ENCODE assay signal across 9 mouse cellular contexts in the genomic region with DNA sequence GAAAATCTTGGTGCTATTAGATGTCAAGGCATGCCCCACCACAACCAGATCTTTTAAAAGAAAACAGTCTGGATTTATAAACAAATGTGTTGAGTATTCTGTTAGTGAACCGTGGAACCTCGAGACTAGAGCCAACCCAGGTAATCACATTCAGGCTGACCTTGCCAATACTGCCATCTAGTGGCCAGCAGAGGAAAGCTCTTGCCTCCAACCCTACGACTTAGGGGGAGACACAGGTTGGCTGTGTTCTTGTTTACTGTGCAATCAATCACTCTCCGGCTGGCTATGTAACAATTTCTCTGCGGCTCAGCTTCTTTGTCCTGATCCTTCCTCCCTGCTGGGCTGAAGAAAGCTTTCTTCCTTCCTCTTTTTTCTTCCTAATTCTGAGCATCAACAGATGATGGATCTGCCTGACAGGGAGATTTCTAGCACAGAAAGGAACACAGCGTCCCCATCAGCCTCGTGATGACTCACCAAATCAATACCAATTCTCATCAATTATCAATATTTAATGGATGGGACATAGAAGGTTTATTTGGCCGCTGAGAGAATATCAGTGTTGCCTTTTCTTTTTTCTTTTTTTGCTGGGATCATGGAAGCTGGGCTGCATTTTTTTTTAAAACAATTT. TPM values are rescaled to one million over a fixed set of nuclear protein-coding genes. Genes with fewer than 3 reads are reported as not detected.
DNase-seq lines count a peak whose midpoint lies in the region; ATAC-seq and TF ChIP-seq lines count a peak whose summit lies in the region.
"Had no signal": no experiment of that assay in that cellular context is flagged by ENCODE, and none has a peak within 500 bp of the region (broad histone marks: within the 10 kb centered on the region; RNA-seq: fewer than 3 reads in every experiment).

No protein-coding gene starts in this region.

- no peaks in the 10 kb centered on the region for H3K36me3 ChIP-seq in limb, embryonic 14.5 days (ENCODE audit: control insufficient read depth, insufficient read depth, low read length)
- no peaks in the 10 kb centered on the region for H3K36me3 ChIP-seq in stomach, postnatal 0 days (ENCODE audit: control insufficient read depth, insufficient read depth, low read length)

- WGBS in limb, embryonic 14.5 days: 7% methylated on average over 8 of the region's 8 CpGs
- 6% methylated on average over 8 of the region's 8 CpGs for WGBS in stomach, postnatal 0 days

- DNase-seq in urinary bladder, postnatal 25 days (ENCODE audit: low spot score): peak; percentile 59
- no peak for DNase-seq in urinary bladder, postnatal 10 days (ENCODE audit: low spot score)
- DNase-seq in cerebellum, postnatal 10 days: peak; percentile 86 to 89
- DNase-seq in frontal cortex, postnatal 25 days (ENCODE audit: low spot score in 2 of 2): peak; percentile 31 to 32
- DNase-seq in kidney, adult 11 months: peak; percentile 69
- DNase-seq in limb, embryonic 14.5 days (ENCODE audit: low spot score): peak; percentile 83
- peak; percentile 46 to 50 for DNase-seq in natural killer cell, adult 2 months (ENCODE audit: low spot score in 2 of 2)
- peak; percentile 72 for DNase-seq in stomach, postnatal 0 days (ENCODE audit: low spot score)

- no peaks in the 10 kb centered on the region for H3K27me3 ChIP-seq in limb, embryonic 14.5 days (ENCODE audit: control insufficient read depth, insufficient read depth, low read length)
- no peaks in the 10 kb centered on the region for H3K27me3 ChIP-seq in stomach, postnatal 0 days (ENCODE audit: control insufficient read depth, insufficient read depth, low read length)

- no peak for TF ChIP-seq EP300 in stomach, postnatal 0 days (optimal IDR thresholded peaks at IDR 0.05)

- H3K9ac ChIP-seq in limb, embryonic 14.5 days (ENCODE audit: low read depth, low read length, severe bottlenecking): no peak overlapping the region
- H3K9ac ChIP-seq in stomach, postnatal 0 days (ENCODE audit: low read length): no peak overlapping the region

- no peak overlapping the region for H3K27ac ChIP-seq in limb, embryonic 14.5 days (replicated peaks; ENCODE audit: low read depth, low read length)
- no peak overlapping the region for H3K27ac ChIP-seq in stomach, postnatal 0 days (replicated peaks)

- TF ChIP-seq POLR2A in limb, embryonic 14.5 days (IDR thresholded peaks at IDR 0.05; ENCODE audit: borderline replicate concordance, extremely low read depth, insufficient read depth, insufficient read length): no peak

- ATAC-seq in limb, embryonic 14.5 days (ENCODE audit: low FRiP score, low read depth): peak; percentile 69
- peak; percentile 59 for ATAC-seq in stomach, postnatal 0 days (ENCODE audit: low FRiP score, low TSS enrichment)

- no peak overlapping the region for H3K4me2 ChIP-seq in limb, embryonic 14.5 days (replicated peaks; ENCODE audit: low read depth, low read length, severe bottlenecking)
- H3K4me2 ChIP-seq in stomach, postnatal 0 days (replicated peaks; ENCODE audit: low read depth): no peak overlapping the region

- peak; percentile 97 for TF ChIP-seq CTCF in stomach, postnatal 0 days (IDR thresholded peaks at IDR 0.05; ENCODE audit: low read depth)

- H3K4me3 ChIP-seq in limb, embryonic 14.5 days (replicated peaks; ENCODE audit: low read length): no peak overlapping the region
- H3K4me3 ChIP-seq in stomach, postnatal 0 days (ENCODE audit: low read depth, low read length): no peak overlapping the region
- H3K4me3 ChIP-seq: erythroblast, embryonic 14.5 days had no signal

- H3K4me1 ChIP-seq in limb, embryonic 14.5 days (ENCODE audit: control insufficient read depth, insufficient read depth, low read length): peaks cover 10% of the 10 kb centered on the region
- peaks cover 4% of the 10 kb centered on the region; the same call in 1 of the 2 replicates for H3K4me1 ChIP-seq in stomach, postnatal 0 days (replicated peaks; ENCODE audit: control insufficient read depth, insufficient read depth)

- no peaks in the 10 kb centered on the region for H3K9me3 ChIP-seq in limb, embryonic 14.5 days (ENCODE audit: control insufficient read depth, low read length)
- no peaks in the 10 kb centered on the region for H3K9me3 ChIP-seq in stomach, postnatal 0 days (ENCODE audit: control insufficient read depth, low read length)

RNA-seq across cellular contexts. Expression of gene Ptpn3, which starts 26.4 kb away (rescaled TPM):
- 3.7 and 4.7 TPM in 2 replicates for polyA plus RNA-seq in limb, embryonic 14.5 days (2012; rRNA removed)
- 2.9 and 3.4 TPM in 2 replicates for polyA plus RNA-seq in limb, embryonic 14.5 days (2014; fragmentation: Nextera tagmentation; extraction: Ambion mirVana)
- 4.3 and 5.2 TPM in 2 replicates for polyA plus RNA-seq in stomach, postnatal 0 days (2015; fragmentation: Nextera tagmentation; extraction: Ambion mirVana)
- polyA plus RNA-seq: erythroblast, embryonic 14.5 days had no signal
